Mouse (Mus musculus) urinary bladder, postnatal 4 days (tissue): ENCODE measurements around the gene Tmub2.

Experiments
- DNase-seq, 2 experiments: peaks; one replicate each; pipeline ENCODE4 v3.0.0; 2021 to 2022; ENCODE audit warnings: low spot score in 2 of 2

Gene Tmub2

GRCm38 (mm10) chr11:102327839-102328238, 43.1 kb downstream of the Tmub2 start:
- no peak for DNase-seq

DNA sequence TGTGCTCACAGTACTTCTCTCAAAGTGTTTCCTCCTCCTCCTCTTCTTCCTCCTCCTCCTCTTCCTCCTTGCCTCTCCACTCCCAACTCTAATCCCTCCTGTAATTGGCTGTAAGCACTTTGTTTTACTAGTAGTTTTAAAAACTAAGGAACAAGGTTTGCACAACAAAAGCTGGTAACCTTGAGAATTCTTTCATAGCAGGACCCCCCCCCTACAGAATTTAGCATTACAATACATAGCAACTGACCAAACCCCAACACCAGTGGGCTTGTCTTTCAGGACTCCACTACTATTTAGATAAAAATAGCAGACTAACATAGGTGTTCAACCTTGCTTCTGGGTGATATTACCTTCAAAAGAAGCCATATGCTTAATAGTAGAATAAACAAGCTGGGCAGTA, 44.8 kb downstream of the Tmub2 start:
- no peak for DNase-seq

DNA sequence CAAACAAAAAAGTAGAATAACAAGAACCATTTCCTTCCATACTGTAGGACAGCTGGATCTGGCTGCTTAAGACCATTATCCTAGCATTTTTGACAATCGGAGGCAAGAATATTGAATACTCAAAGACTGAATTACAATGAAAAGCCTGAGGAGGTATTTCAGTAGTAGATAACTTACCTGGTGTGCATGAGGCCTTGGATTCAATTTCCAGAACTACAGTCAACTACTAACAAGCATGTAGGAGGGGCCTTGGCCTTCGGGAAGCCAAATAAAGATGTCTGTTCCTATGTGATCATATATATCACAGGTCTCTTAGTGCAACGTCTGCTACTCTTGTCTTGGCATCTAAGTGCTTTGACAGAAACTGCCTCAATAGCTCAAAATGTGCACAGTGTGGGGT, 45.3 kb downstream of the Tmub2 start:
- DNase-seq: no peak

GRCm38 (mm10) chr11:102331806-102332205, 47.1 kb downstream of the Tmub2 start:
- no peak for DNase-seq

GRCm38 (mm10) chr11:102333061-102333460, 48.3 kb downstream of the Tmub2 start:
- DNase-seq: no peak

DNA sequence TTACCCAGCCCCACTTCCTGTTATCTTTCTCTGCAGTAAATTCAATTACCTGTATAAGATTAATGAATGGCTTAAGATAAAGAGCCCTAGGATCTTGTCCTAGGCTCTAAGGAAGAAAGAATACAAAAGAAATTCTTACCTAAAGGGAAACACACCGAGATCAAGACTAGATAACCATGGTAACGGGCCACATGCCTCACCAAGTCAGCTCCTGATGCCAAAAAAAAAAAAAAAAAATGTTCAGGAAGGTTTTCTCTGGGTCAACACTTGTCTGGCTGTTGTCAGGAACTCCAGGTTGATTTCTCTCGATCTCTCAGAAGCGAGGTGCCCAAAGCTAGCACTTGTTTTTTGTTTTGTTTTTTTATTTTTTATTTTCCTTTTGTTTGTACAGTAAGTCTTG, 49.3 kb downstream of the Tmub2 start:
- no peak for DNase-seq

DNA sequence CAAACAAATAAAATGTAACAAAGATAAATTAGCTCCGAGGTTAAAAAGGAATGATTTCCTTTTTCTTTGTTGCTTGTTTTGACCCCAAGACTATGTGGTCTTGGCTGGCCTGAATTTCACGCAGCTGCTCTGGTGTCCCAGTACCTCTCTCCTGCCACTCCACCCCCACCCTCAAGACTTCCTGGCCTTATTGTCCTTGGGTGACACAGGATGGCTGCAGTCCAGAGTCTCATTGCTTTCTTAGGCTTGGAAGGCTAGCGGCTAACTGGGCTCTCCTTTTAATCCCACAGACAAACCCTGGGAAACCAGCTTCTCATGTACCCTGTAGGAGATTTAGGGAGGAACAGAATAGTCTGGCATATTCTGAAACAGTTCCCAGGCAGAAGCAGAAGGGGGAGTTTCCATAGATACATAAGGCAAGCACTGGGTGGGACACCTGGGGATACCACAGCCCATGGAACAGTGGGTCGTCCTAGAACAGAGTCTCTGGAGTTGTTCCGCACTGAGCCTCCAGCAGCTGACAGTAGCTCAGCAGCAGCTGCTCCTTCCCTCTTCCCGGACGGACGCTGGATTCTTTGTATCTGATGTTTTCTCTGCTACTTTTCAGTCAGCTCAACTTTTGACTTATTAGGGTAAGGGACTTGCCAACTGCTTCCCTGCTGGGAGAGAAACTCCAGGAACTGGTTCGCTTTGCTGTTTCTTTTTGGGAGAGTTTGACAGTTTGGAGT, 50.4 kb downstream of the Tmub2 start:
- DNase-seq: no peak

DNA sequence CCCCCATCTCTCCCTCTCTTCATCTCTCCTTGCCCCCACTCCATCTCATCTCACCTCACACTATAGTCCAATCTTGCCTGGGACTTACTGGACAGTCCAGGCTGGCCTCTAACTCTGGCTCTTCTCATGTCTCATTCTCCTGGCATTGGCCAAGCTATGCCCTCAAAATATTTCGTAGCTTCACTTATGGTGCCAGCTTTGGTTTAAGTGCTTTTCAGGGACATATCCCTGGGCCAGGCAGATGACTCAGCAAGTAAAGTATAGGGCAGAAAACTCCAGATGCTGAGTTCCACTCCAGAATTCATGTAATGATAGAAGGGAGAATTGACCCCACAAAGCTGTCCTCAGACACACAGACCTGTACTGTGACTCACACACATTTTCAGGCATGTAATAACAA, 51.5 kb downstream of the Tmub2 start:
- no peak for DNase-seq

- no peak for DNase-seq
Measured at GRCm38 (mm10) chr11:102337921-102338320, 53.2 kb downstream of the Tmub2 start.

DNA sequence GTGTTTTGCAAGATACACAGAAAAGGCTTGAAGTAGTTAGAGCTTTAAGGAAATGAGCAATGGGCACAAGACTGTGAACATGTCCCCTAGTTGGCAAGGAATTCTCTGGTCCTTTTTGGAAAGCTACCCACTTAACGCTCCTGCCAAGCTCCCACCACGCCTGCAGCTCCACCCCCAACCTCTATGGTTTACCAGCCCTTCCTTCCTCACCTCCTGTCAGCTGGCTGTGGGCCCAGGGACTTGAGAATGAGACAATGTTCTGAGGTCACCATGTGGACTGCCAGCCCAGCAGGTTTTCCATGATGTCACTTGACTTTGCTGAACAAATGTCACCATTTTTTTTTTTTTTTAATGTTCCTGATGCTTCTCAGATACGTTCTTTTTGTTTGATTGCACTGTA, 53.8 kb downstream of the Tmub2 start:
- no peak for DNase-seq
